Mouse (Mus musculus) kidney, adult 8-10 months (tissue): ENCODE data around the gene Hectd1.

Experiments
- DNase-seq, 2 experiments: peaks; one replicate each; pipeline ENCODE4 v3.0.0; 2022

Hectd1 gene

GRCm38 (mm10) chr12:51767454-51767853 lies 61.9 kb downstream of the Hectd1 start:
- DNase-seq, result no peak

GRCm38 (mm10) chr12:51759374-51759773 lies 70.0 kb downstream of the Hectd1 start:
- DNase-seq, result peak in 1 of 2 experiments; percentile 30

- no peak for DNase-seq
Observed at GRCm38 (mm10) chr12:51756599-51756961, 72.8 kb downstream of the Hectd1 start.

GRCm38 (mm10) chr12:51755938-51756598 lies 73.3 kb downstream of the Hectd1 start:
- no peak for DNase-seq

GRCm38 (mm10) chr12:51747348-51747747 lies 82.0 kb downstream of the Hectd1 start:
- DNase-seq, result no peak

GRCm38 (mm10) chr12:51744957-51745356 lies 84.4 kb downstream of the Hectd1 start:
- no peak for DNase-seq

GRCm38 (mm10) chr12:51741690-51742089 lies 87.6 kb downstream of the Hectd1 start:
- peak in 1 of 2 experiments; percentile 44 for DNase-seq

GRCm38 (mm10) chr12:51736807-51737206 lies 92.5 kb downstream of the Hectd1 start:
- no peak for DNase-seq

- no peak for DNase-seq
Observed at GRCm38 (mm10) chr12:51736381-51736780, 93.0 kb downstream of the Hectd1 start.

GRCm38 (mm10) chr12:51735840-51736271 lies 93.5 kb downstream of the Hectd1 start:
- DNase-seq, result peak in 1 of 2 experiments; percentile 17

GRCm38 (mm10) chr12:51734605-51735211 lies 94.6 kb downstream of the Hectd1 start:
- no peak for DNase-seq

- DNase-seq, result no peak
Observed at GRCm38 (mm10) chr12:51729827-51730226, 99.5 kb downstream of the Hectd1 start.

- DNase-seq, result peak in 1 of 2 experiments; percentile 36
Observed at GRCm38 (mm10) chr12:51729058-51729457, 100.3 kb downstream of the Hectd1 start.

- no peak for DNase-seq
Observed at GRCm38 (mm10) chr12:51721836-51722235, 107.5 kb downstream of the Hectd1 start.

- no peak for DNase-seq
Observed at GRCm38 (mm10) chr12:51718617-51719016, 110.7 kb downstream of the Hectd1 start.

- peak; percentile 41 to 59 for DNase-seq
Observed at GRCm38 (mm10) chr12:51712685-51713084, 116.7 kb downstream of the Hectd1 start.

- no peak for DNase-seq
Observed at GRCm38 (mm10) chr12:51710154-51710553, 119.2 kb downstream of the Hectd1 start.

GRCm38 (mm10) chr12:51709741-51710140 lies 119.6 kb downstream of the Hectd1 start:
- DNase-seq, result no peak

- DNase-seq, result no peak
Observed at GRCm38 (mm10) chr12:51708941-51709686, 120.2 kb downstream of the Hectd1 start.

GRCm38 (mm10) chr12:51706673-51707235 lies 122.6 kb downstream of the Hectd1 start:
- peak; percentile 72 to 73 for DNase-seq

GRCm38 (mm10) chr12:51705778-51706177 lies 123.6 kb downstream of the Hectd1 start:
- no peak for DNase-seq

GRCm38 (mm10) chr12:51704572-51704971 lies 124.8 kb downstream of the Hectd1 start:
- no peak for DNase-seq

GRCm38 (mm10) chr12:51703859-51704258 lies 125.5 kb downstream of the Hectd1 start:
- no peak for DNase-seq

GRCm38 (mm10) chr12:51701723-51702122 lies 127.6 kb downstream of the Hectd1 start:
- DNase-seq, result no peak
